Mouse (Mus musculus) colon, adult 2 months (tissue): ENCODE data around the gene Ms4a15. TPM values are rescaled to one million over a fixed set of nuclear protein-coding genes. Genes with fewer than 3 reads are reported as not detected.

Experiments used
- polyA plus RNA-seq: library from polyadenylated mRNA; depleted of rRNA; stranded (reverse); fragments of >200 nt; gene quantifications from 2 replicates; pipeline ENCODE4 v1.2.3, GENCODE M21; 2012; rRNA removed

Gene Ms4a15
- polyA plus RNA-seq = 0.06 and 0.16 TPM in 2 replicates

GRCm38 (mm10) chr19:10993150-10993549, at the start of gene Ms4a15:
TSS of gene Ms4a15 (minus strand) at chr19:10993250.

DNA sequence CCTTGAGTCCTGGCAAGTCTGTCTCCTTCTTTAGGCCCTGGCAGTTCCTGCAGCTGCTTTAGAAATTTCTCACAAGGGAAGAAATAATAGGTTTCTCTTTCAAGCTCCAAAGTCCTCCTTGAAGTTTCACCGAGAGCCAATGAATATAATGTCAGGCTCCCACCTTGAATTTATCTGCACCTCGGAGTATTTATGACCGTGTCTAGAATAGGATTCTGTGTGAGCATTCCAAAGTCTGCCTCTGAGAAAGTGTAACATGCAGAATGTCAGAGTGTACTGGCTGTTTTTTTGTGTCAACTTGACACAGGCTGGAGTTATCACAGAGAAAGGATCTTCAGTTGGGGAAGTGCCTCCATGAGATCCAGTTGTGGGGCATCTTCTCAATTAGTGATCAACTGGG, 24.8 kb upstream of the Ms4a15 start, which contains the start of gene Ms4a18:
Ms4a18 (minus strand) TSS at position 141 of the 400 bp plus-strand sequence.

DNA sequence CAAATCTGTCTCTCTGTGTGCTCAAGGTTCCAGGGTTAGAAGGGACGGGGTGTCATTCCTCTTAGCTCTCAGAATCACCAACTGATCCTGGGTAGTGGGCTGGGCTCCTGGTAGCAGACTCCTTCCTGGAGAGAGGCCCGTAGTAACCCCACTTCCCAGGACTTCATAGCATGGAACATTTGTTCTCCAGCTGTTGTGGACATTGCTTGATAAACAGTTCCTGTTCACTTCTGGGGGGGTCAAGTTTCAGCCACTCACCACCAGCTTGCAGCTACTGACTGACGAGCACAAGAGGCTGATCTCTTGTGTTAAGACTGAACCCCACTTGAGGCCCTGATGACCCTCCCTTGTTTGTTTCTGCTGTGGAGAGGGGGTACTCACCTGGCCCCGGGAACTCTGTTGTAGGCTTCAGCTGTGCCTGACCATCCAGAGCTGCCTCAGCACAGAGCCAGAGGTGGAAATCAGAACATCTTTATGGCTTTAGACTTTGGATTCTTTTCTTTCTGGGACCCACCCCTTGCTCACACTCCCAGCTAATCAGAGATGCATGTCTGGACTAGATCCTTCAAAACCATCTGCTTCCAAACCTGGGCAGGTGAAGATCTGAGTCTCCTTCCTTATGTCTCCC, 18.7 kb downstream of the Ms4a15 start, which contains the start of gene Ms4a10:
Ms4a10 (minus strand) TSS at position 433 of the 628 bp plus-strand sequence.

GRCm38 (mm10) chr19:10949112-10949511, 43.9 kb downstream of the Ms4a15 start, which contains the start of gene Ccdc86:
TSS of gene Ccdc86 (minus strand) at chr19:10949266.

DNA sequence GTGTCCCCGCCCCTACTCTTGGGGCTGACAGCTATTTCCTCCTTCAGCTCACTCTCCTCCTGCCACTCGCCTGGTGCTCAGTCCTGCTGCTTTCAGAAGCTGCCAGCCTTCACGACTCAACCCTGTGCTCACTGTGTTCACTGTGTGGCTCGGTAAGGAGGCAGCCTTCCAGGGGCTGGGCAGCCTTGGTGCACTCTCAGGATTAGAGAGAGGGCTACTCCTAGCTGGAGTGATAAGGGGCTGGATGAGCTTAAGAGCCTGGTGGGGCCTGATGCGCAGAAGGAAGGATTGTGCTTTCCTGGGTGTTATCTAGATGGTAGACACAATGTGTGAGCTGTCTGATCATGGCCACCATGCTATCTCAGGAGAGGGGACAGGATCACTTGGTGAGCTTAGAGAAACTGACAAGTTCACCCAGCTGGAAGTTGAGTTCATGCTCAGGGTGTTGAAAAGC, 55.9 kb downstream of the Ms4a15 start, which contains the start of gene Ptgdr2:
Ptgdr2 (plus strand) TSS at position 51 of the 454 bp plus-strand sequence.

Other genes starting within 250 kb of the Ms4a15 start
- gene Cd6, start 163.2 kb downstream of the Ms4a15 start, polyA plus RNA-seq = 1.4 TPM in 2 replicates
- 6.3 and 6.8 TPM in 2 replicates for gene Slc15a3, start 153.5 kb downstream of the Ms4a15 start, polyA plus RNA-seq
- gene Tmem132a, start 123.3 kb downstream of the Ms4a15 start, polyA plus RNA-seq = 14.4 and 16.5 TPM in 2 replicates
- 76.2 and 84.3 TPM in 2 replicates for gene Tmem109, start 111.2 kb downstream of the Ms4a15 start, polyA plus RNA-seq
- gene Prpf19, start 98.0 kb downstream of the Ms4a15 start, polyA plus RNA-seq = 180 and 181 TPM in 2 replicates
- gene Zp1, start 72.6 kb downstream of the Ms4a15 start, polyA plus RNA-seq = 0.64 and 0.81 TPM in 2 replicates
- 0.24 and 0.59 TPM in 2 replicates for gene Ptgdr2, start 56.1 kb downstream of the Ms4a15 start, polyA plus RNA-seq
- 3.9 and 5.6 TPM in 2 replicates for gene Ccdc86, start 44.0 kb downstream of the Ms4a15 start, polyA plus RNA-seq
- gene Ms4a10, start 18.6 kb downstream of the Ms4a15 start, polyA plus RNA-seq = 2.8 and 3.0 TPM in 2 replicates
- 0.22 and 0.61 TPM in 2 replicates for gene Ms4a18, start 24.8 kb upstream of the Ms4a15 start, polyA plus RNA-seq
- 591 and 756 TPM in 2 replicates for gene Ms4a8a, start 87.9 kb upstream of the Ms4a15 start, polyA plus RNA-seq
- not detected in 2 replicates for gene 1700017D01Rik, start 137.6 kb upstream of the Ms4a15 start, polyA plus RNA-seq
- not detected in 2 replicates for gene 1700025F22Rik, start 172.1 kb upstream of the Ms4a15 start, polyA plus RNA-seq
- gene Ms4a13, start 203.5 kb upstream of the Ms4a15 start, polyA plus RNA-seq = not detected in 2 replicates
- 6.3 and 6.6 TPM in 2 replicates for gene Ms4a12, start 239.2 kb upstream of the Ms4a15 start, polyA plus RNA-seq